Mouse (Mus musculus) kidney, embryonic 14.5 days (tissue): ENCODE results near the gene Gm15023. TPM values are rescaled to one million over a fixed set of nuclear protein-coding genes. Genes with fewer than 3 reads are reported as not detected.
A peak's percentile ranks its signal among the peaks of the same experiment; 100 is the strongest.
"Not testable (repeated sequence)": the region's sequence is repeated elsewhere in the genome, so short reads cannot be mapped to it uniquely, and the experiment has no call there.

Experiments
- ATAC-seq: fragments of 200-750 bp; cut with Nextera tagmentation; 2 replicates; pipeline ENCODE4 v1.8.0; 2017; ENCODE audit warnings: moderate number of reproducible peaks, mild to moderate bottlenecking, moderate TSS enrichment, moderate library complexity; ENCODE audit not compliant: low FRiP score, low TSS enrichment
- H3K27ac ChIP-seq: fragments of 300-500 bp; sonication (generic); 2 replicates; pipeline ENCODE4 v1.5.1; 2014; ENCODE audit warnings: low read depth, mild to moderate bottlenecking, low read length, moderate library complexity, mixed read lengths
- H3K27me3 ChIP-seq: fragments of 300-500 bp; sonication (generic); 2 replicates; pipeline ENCODE4 v1.6.1; 2014; ENCODE audit warnings: mild to moderate bottlenecking, low read length; ENCODE audit not compliant: control insufficient read depth, insufficient read depth
- H3K36me3 ChIP-seq: fragments of 300-500 bp; sonication (generic); 2 replicates; pipeline ENCODE4 v1.6.1; 2014; ENCODE audit warnings: low read length, mixed read lengths; ENCODE audit not compliant: control insufficient read depth, insufficient read depth
- H3K4me1 ChIP-seq: fragments of 300-500 bp; sonication (generic); 2 replicates; pipeline ENCODE4 v1.6.1; 2014; ENCODE audit warnings: low read length, mixed read lengths; ENCODE audit not compliant: control insufficient read depth, insufficient read depth
- H3K4me2 ChIP-seq: fragments of 300-500 bp; sonication (generic); replicated peaks from 2 replicates; pipeline ENCODE4 v1.6.1; 2014; ENCODE audit warnings: low read depth, mild to moderate bottlenecking, low read length
- H3K4me3 ChIP-seq: fragments of 300-500 bp; sonication (generic); 2 replicates; pipeline ENCODE4 v1.5.1; 2014; ENCODE audit warnings: mild to moderate bottlenecking, low read length
- H3K9ac ChIP-seq: fragments of 300-500 bp; sonication (generic); 2 replicates; pipeline ENCODE4 v1.6.1; 2014; ENCODE audit warnings: low read depth, mild to moderate bottlenecking, low read length, moderate library complexity
- H3K9me3 ChIP-seq: fragments of 300-500 bp; sonication (generic); 2 replicates; pipeline ENCODE4 v1.6.1; 2016; ENCODE audit warnings: low read length; ENCODE audit not compliant: control insufficient read depth
- WGBS: fragments of 180-500 bp; shearing (Covaris S2); extraction: QIAGEN DNeasy Blood & Tissue Kit; methylation state at CpG from one replicate; pipeline ENCODE4 v1.1.7; 2014; 5-methylcytosine and 5-hydroxymethylcytosine counted together
- polyA plus RNA-seq: library from polyadenylated mRNA; unstranded; fragments of >200 nt; fragmentation: Nextera tagmentation; extraction: Ambion mirVana; gene quantifications from 2 replicates; pipeline ENCODE4 v1.2.1, GENCODE M21; 2014

Gm15023 gene
- polyA plus RNA-seq: not detected in 2 replicates

DNA sequence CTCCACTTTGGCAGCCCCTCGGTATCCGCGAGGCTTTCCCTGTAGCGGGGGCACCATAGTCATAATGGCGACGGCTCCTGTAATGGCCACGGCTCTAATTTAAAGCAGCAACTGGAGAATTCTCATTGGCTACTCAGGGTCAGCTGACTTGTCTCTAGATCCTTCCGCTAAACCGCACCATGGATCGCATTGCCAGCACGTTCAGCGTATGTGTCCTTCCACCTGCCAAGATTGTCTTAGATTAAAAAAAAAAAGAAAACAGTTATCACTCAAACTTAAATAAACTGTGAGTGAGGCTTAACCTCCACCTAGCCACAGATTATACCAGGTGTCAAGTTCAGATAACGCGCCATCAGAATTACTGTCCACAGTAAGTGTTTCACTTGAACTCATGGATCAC, at the start of gene Gm15023:
Gm15023 (minus strand) TSS at position 101 of the 400 bp plus-strand sequence.
- H3K4me3 ChIP-seq, H3K4me2 ChIP-seq, H3K9me3 ChIP-seq, ATAC-seq, H3K9ac ChIP-seq, H3K27ac ChIP-seq, H3K27me3 ChIP-seq, H3K36me3 ChIP-seq, H3K4me1 ChIP-seq: not testable (repeated sequence)
- WGBS: 93% methylated on average over 4 of the region's 14 CpGs

DNA sequence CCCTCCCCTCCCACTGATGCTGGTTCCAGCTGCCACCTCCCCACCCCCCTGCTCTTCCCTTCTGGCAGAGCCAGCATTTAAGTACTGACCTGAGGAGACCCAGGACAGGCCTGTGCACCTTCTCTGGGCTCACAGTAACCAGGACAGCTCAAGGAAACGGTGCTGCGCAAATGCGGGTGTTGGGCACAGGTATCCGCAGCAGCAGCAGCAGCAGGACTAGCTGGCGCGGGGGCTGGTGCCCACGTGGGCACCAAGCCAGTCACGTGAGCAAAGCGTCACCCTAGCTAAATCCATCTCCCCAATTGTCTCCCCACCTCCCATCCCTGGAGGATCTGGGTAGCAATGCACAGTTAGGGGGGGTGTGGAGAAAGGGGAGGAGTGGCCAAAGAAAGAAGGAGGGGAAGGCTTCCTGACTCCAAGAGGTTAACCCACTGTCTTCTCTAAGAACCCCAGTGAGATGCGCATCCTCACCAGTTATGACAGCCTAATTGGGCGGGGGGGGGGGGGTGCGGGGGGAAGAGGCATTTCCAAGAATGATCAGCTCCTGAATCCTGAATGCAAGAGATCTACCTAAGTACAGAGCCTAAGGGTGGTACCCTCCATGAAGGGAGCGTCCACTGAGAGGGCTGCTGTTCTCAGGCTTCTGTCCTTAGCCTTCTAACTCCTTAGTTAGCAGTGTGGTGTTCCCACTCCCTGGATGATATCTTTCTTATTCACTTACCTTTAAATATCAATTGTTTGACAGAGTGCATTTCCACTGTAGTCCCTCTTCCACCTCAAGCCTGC, 33.2 kb upstream of the Gm15023 start, which contains the start of gene Tceal6:
Tceal6 (minus strand) TSS at position 252 of the 786 bp plus-strand sequence.
- 42% methylated on average over 12 of the region's 13 CpGs for WGBS
- Histone ChIP-seq H3K27me3 (no peaks in the 10 kb centered on the region), H3K36me3 (no peaks in the 10 kb centered on the region), H3K4me3 (peak within 1 kb of the TSS; percentile 19), H3K4me1 (no peaks in the 10 kb centered on the region), H3K27ac (no peak within 1 kb of the TSS), H3K9ac (no peak within 1 kb of the TSS), H3K9me3 (no peaks in the 10 kb centered on the region), H3K4me2 (peak within 1 kb of the TSS; percentile 44)
- ATAC-seq: peak; percentile 62; the same call in 1 of the 2 replicates

DNA sequence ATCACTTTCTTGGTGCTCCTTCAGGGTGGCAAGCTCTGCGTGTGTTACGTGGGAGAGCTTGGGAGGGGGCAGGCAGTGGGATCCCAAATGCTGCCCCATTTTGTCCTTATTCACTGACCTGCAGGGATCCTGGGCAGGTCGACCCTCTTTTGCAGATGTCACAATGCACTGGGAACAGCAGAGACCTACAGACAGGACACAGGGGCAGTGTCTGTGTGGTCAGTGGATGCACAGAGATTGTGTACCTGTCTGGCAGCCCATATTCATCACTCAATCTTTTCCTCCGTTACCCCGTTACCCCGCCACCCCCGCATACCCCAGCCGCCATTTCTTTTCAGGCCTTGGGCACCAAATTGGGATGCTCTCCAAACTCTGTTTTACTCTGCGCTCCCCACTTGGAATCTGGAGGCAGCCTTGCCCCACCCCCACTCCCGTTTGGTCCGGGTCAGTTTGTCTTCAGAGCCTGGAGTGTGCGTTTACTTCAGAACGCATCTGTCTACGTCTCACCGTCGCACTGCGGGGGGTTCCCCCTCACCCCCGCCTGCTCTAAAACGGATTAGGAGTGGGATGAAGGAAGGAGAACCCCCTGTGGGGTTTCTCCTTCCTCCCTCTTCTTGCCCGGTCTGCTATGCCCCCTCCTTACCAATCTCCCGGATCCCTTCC, 32.5 kb upstream of the Gm15023 start:
- peak overlapping the region; percentile 44 for H3K4me2 ChIP-seq
- H3K4me3 ChIP-seq: peak overlapping the region; percentile 19
- not testable (repeated sequence) for H3K4me1 ChIP-seq, H3K27me3 ChIP-seq, H3K27ac ChIP-seq, H3K9ac ChIP-seq, H3K36me3 ChIP-seq, H3K9me3 ChIP-seq
- 34% methylated on average over 20 of the region's 21 CpGs for WGBS
- ATAC-seq: peak; percentile 39; the same call in 1 of the 2 replicates

DNA sequence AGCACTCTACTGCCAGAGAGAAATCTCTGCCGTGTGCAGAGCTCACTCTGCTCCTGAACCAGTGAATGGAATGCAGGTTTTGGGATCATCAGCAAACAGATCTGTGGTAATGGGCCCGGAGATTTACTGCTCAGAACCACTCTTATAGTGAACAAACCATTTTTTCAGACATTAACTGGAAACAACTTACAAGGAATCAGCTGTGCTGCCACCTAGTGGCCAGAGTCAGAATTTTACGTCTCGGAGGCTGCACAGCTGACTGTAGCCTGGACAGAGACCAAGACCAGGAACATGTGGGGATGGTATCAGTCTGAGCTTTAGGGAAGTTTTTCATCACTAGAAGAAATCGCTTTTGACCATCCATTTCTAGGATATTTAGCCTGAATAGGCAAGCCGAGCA, 12.5 kb upstream of the Gm15023 start:
- WGBS: no CpG with 5 or more reads among the region's 6 CpGs
- H3K9me3 ChIP-seq, H3K4me1 ChIP-seq, H3K9ac ChIP-seq, H3K27me3 ChIP-seq, H3K27ac ChIP-seq, H3K4me2 ChIP-seq, ATAC-seq, H3K36me3 ChIP-seq, H3K4me3 ChIP-seq: not testable (repeated sequence)

DNA sequence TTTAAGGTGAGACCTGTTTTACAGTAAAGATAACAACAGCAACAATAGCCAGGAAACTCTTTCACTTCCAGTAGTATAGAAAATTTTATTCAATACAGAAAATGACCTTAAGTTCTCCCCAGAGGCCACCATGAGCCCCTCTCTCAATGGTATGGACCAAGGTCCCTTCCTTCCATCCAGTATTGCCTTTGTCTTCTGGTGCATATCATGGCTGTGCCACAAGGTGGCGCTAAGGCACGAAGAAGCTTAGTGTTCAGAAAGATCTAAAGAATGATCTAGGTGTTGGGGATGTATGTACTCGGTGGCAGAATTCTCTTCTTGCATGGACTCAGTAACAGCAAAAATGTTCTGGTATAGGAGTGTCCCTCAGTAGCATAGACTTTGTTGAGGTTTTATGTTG, 11.2 kb upstream of the Gm15023 start:
- H3K27me3 ChIP-seq, H3K4me2 ChIP-seq, H3K4me3 ChIP-seq, H3K36me3 ChIP-seq, H3K4me1 ChIP-seq, ATAC-seq, H3K9ac ChIP-seq, H3K27ac ChIP-seq, H3K9me3 ChIP-seq: not testable (repeated sequence)
- no CpG with 5 or more reads among the region's 3 CpGs for WGBS

Other genes starting within 250 kb of the Gm15023 start
- gene Nxf2, start 212.9 kb downstream of the Gm15023 start, polyA plus RNA-seq: 0.64 and 0.84 TPM in 2 replicates
- gene Zmat1, start 168.4 kb downstream of the Gm15023 start, polyA plus RNA-seq: 4.5 and 6.7 TPM in 2 replicates
- not detected in 2 replicates for gene Tceal6, start 33.1 kb upstream of the Gm15023 start, polyA plus RNA-seq
- not detected in 2 replicates for gene Pramel3, start 124.7 kb upstream of the Gm15023 start, polyA plus RNA-seq
- gene Gm5128, start 195.7 kb upstream of the Gm15023 start, polyA plus RNA-seq: not detected in 2 replicates